Mouse (Mus musculus) forebrain, embryonic 16.5 days (tissue): ENCODE measurements at regions not wholly inside any gene's neighbourhood (a gene's known extent, or its start where the extent isn't known, plus 50 kb on each side); places are given as distances from the start of the nearest gene placed in this dataset.

Experiments
- ATAC-seq: fragments of 200-750 bp; cut with Nextera tagmentation; 2 replicates; pipeline ENCODE4 v1.8.0; 2017; ENCODE audit warnings: mild to moderate bottlenecking, moderate library complexity
- H3K27ac ChIP-seq: fragments of 300-500 bp; sonication (generic); 2 replicates; pipeline ENCODE4 v1.5.1; 2014; ENCODE audit warnings: low read length, control low read depth
- H3K27me3 ChIP-seq: fragments of 300-500 bp; sonication (generic); replicated peaks from 2 replicates; pipeline ENCODE4 v1.6.1; 2014; ENCODE audit warnings: low read length; ENCODE audit not compliant: control insufficient read depth, insufficient read depth
- H3K36me3 ChIP-seq: fragments of 300-500 bp; sonication (generic); 2 replicates; pipeline ENCODE4 v1.6.1; 2014; ENCODE audit not compliant: control insufficient read depth, insufficient read depth
- H3K4me1 ChIP-seq: fragments of 300-500 bp; sonication (generic); replicated peaks from 2 replicates; pipeline ENCODE4 v1.6.1; 2014; ENCODE audit warnings: low read length; ENCODE audit not compliant: control insufficient read depth, insufficient read depth
- H3K4me2 ChIP-seq: fragments of 300-500 bp; sonication (generic); 2 replicates; pipeline ENCODE4 v1.6.1; 2014; ENCODE audit warnings: mild to moderate bottlenecking, low read length, control low read depth
- H3K4me3 ChIP-seq: fragments of 300-500 bp; sonication (generic); replicated peaks from 2 replicates; pipeline ENCODE4 v1.5.1; 2014; ENCODE audit warnings: mild to moderate bottlenecking, low read length, control low read depth
- H3K9ac ChIP-seq: fragments of 300-500 bp; sonication (generic); replicated peaks from 2 replicates; pipeline ENCODE4 v1.6.1; 2014; ENCODE audit warnings: low read depth, low read length, control low read depth
- H3K9me3 ChIP-seq: fragments of 300-500 bp; sonication (generic); 2 replicates; pipeline ENCODE4 v1.6.1; 2016; ENCODE audit warnings: low read length; ENCODE audit not compliant: control insufficient read depth
- WGBS: fragments of 180-500 bp; shearing (Covaris S2); extraction: QIAGEN DNeasy Blood & Tissue Kit; methylation state at CpG from one replicate; pipeline ENCODE4 v1.1.7; 2014; 5-methylcytosine and 5-hydroxymethylcytosine counted together

DNA sequence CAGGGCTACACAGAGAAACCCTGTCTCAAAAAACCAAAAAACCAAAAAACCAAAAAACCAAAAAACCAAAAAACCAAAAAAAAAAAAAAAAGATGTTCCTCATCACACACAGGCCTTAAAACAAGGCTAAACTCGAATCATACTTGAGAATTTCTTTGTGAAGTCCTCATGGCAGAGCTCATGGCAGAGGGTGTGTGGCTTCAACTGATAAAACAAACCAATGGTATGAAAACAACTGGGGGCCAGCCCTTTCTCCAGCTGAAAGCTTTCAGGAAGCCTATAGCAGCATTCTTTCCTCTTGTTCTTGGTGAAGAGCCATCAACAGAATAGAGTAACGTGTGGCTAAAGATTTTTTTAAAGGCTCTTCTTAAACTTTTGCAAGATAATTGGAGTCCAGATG is 369.8 kb upstream of the Adgrl2 start:
- H3K27ac ChIP-seq: no peak overlapping the region
- no peak overlapping the region for H3K4me2 ChIP-seq
- no peak overlapping the region for H3K4me3 ChIP-seq
- peaks cover 18% of the 10 kb centered on the region for H3K4me1 ChIP-seq
- no peaks in the 10 kb centered on the region for H3K9me3 ChIP-seq
- no peak for ATAC-seq
- no peak overlapping the region for H3K9ac ChIP-seq
- WGBS: 82% methylated on average over 2 of the region's 2 CpGs
- H3K36me3 ChIP-seq: no peaks in the 10 kb centered on the region
- no peaks in the 10 kb centered on the region for H3K27me3 ChIP-seq

DNA sequence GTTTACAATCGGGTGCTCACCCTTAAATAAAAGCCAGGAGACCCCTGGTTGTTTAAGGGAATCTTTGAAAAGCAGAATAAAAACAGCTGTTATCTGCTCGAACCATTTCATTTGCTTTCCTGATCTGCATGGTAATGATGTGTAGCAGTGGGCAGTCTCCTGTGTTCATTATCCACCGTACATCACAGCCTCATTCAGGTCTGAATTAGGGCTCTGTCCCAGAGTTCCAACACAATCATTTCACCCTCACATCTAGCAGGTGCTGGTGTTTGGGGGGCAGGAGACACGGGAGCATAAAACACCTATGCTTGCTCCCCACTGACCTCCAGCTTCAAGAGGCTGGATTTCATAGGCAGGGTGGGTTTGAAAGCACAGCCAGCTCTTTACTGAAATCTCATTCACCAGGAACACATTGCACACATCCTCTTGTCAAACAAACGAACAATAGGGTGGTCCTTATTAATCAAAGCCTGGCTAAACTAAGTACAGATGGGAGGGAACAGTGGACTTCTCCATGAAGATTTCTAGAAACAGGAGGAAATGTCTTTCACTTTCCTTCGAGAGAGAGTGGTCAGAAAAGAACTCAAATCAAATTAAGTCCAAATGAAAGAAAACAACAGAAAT is 368.3 kb upstream of the Adgrl2 start:
- Histone ChIP-seq H3K9ac (no peak overlapping the region), H3K4me2 (peak overlapping the region; percentile 42), H3K4me1 (peaks cover 18% of the 10 kb centered on the region), H3K4me3 (no peak overlapping the region), H3K9me3 (no peaks in the 10 kb centered on the region), H3K27me3 (no peaks in the 10 kb centered on the region), H3K27ac (no peak overlapping the region), H3K36me3 (no peaks in the 10 kb centered on the region)
- 10% methylated on average over 6 of the region's 6 CpGs for WGBS
- ATAC-seq: peak; percentile 46; the same call in 1 of the 2 replicates

DNA sequence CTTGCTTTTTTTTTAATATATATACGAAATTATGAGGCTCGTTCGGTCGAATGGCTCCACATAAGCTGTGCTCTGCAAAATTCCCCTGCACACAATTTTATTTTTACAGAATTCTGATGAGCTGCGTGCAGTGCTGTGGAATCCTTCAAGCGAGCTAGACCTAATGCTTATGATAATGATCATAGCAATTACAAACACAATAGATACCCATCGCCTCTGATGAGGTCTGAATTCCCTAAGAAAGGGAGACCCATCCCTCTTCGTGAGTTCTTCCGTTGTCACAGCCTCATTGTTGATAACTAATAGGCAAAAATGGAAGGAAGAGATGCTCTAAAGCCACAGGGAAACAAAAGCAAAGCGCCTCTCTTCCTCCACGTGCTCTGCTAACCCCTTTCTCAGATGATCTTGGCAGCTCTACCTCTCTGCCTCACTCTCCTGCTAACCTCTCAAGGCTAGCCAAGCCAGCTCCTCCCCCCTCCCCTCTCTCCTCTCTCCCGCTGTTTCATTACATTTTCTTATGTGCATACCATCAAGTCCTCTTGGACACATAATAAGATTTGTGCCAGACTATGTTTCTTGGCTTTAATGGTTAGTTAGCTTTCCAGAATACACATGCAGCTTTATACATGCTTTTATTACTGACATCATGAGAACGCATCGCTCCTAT is 367.7 kb upstream of the Adgrl2 start:
- H3K4me1 ChIP-seq: peaks cover 18% of the 10 kb centered on the region
- peak overlapping the region; percentile 42 for H3K4me2 ChIP-seq
- WGBS: 26% methylated on average over 14 of the region's 14 CpGs
- ATAC-seq: peak; percentile 75
- H3K9me3 ChIP-seq: no peaks in the 10 kb centered on the region
- H3K9ac ChIP-seq: peak overlapping the region; percentile 54
- H3K4me3 ChIP-seq: peak overlapping the region; percentile 6; the same call in 1 of the 2 replicates
- H3K36me3 ChIP-seq: no peaks in the 10 kb centered on the region
- no peaks in the 10 kb centered on the region for H3K27me3 ChIP-seq
- H3K27ac ChIP-seq: no peak overlapping the region

DNA sequence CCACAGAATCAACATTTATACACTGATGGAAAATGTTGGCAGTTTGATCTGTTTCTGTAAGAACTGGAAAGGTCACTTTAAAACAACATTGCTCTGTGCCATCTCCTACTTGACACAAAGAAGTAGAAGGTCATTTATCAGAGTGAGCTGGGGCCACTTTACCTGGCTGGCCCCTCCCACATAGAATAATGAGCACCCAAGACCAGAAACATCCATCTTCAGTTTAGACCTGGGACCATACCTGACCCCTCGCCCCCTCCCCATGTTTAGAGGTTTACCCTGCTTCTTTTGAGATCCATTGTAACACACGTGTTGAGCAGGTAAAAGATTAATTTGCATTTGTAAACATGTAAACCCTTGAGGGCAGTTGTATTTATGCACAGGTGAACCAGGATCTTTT is 366.8 kb upstream of the Adgrl2 start:
- Histone ChIP-seq H3K9ac (no peak overlapping the region), H3K4me3 (no peak overlapping the region), H3K9me3 (no peaks in the 10 kb centered on the region), H3K4me2 (no peak overlapping the region), H3K4me1 (peaks cover 18% of the 10 kb centered on the region), H3K36me3 (no peaks in the 10 kb centered on the region), H3K27me3 (no peaks in the 10 kb centered on the region), H3K27ac (no peak overlapping the region)
- ATAC-seq: no peak
- 43% methylated on average over 2 of the region's 2 CpGs for WGBS

DNA sequence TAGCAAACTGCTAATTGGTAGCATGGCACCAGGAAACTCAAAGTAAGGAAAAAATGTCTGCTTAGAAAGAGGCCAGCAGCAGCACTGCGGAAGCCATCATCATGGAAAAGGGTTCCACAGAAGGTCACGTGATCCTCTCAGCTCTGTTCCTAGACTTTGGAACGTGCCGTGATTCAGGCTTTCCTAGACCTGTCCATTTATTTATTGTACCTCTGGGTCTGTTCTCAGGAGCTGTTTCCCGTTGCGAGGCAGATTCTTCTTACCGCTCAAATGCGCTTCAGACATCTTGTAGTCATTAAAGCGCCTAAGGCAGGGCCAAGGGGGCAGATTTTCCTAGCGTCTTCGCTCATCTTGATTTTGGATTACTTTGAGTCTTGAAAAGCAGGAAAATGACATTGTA is 365.0 kb upstream of the Adgrl2 start:
- no peaks in the 10 kb centered on the region for H3K9me3 ChIP-seq
- no peak for ATAC-seq
- H3K4me1 ChIP-seq: peaks cover 18% of the 10 kb centered on the region
- no peaks in the 10 kb centered on the region for H3K36me3 ChIP-seq
- H3K27me3 ChIP-seq: no peaks in the 10 kb centered on the region
- 90% methylated on average over 11 of the region's 11 CpGs for WGBS
- no peak overlapping the region for H3K9ac ChIP-seq
- H3K4me2 ChIP-seq: no peak overlapping the region
- H3K27ac ChIP-seq: no peak overlapping the region
- H3K4me3 ChIP-seq: no peak overlapping the region

DNA sequence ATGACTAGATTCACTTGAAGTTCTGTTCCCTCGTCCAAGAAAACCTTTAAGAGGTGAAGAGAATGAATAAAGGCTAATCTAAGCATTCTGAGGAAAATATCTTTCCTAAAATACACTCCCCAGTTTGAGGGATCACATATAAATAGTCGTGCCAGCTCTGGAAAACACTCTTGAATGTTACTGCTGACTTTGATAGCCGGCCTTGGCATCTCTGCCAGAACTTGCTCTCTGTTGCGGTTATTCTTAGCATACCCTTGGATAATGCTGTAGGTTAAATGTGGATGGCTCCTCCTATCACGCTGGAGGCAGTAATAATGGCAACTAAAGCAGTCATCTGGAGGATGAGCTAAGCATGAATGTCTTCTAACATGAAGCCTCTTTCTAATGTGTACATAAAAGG is 363.6 kb upstream of the Adgrl2 start:
- Histone ChIP-seq H3K4me2 (no peak overlapping the region), H3K27me3 (no peaks in the 10 kb centered on the region), H3K4me3 (no peak overlapping the region), H3K27ac (no peak overlapping the region), H3K36me3 (no peaks in the 10 kb centered on the region), H3K4me1 (peaks cover 18% of the 10 kb centered on the region), H3K9me3 (no peaks in the 10 kb centered on the region), H3K9ac (no peak overlapping the region)
- ATAC-seq: no peak
- 86% methylated on average over 5 of the region's 5 CpGs for WGBS

DNA sequence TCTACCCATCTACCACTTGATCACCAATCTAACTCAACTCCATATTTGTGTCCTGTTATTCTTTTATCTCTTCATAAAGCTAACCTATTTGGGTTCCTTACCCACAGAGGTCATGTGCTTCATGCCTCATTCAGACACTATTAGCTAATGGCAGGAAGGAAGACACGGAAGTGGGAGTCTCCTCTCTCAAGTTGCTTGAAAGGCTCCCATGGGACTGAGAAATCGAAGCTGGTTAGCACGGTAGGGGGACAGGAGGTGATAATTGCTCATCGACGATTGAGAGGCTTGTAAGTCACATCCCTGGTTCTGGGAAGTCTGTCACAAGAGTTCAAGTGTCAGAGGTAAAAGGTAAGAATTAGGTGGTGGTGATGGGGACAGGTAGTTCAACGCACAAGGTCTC is 362.2 kb upstream of the Adgrl2 start:
- Histone ChIP-seq H3K4me3 (no peak overlapping the region), H3K4me1 (peaks cover 7% of the 10 kb centered on the region; the same call in 1 of the 2 replicates), H3K27me3 (no peaks in the 10 kb centered on the region), H3K36me3 (no peaks in the 10 kb centered on the region), H3K9me3 (no peaks in the 10 kb centered on the region), H3K27ac (no peak overlapping the region), H3K4me2 (no peak overlapping the region), H3K9ac (no peak overlapping the region)
- WGBS: 88% methylated on average over 6 of the region's 6 CpGs
- ATAC-seq: no peak

DNA sequence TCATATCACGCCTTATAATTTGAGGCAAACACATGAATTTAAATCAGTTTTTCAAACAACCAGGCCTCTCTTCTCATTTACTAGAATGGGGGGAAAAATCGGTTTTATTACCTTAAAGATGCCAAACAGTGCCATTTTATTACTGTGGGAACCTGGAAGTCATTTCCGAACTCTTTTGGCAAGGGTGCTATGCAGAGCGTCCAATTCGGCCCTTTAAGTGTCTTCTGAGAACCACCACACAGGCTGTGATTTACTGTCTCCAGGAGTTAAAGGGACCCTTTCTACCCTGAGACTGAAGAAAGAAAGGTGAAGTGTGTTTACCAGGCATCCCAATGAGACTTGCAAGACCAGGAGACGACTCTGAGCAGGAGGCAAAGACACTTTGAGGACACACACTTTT is 359.4 kb upstream of the Adgrl2 start:
- ATAC-seq: no peak
- no peak overlapping the region for H3K4me3 ChIP-seq
- no peaks in the 10 kb centered on the region for H3K36me3 ChIP-seq
- H3K9me3 ChIP-seq: no peaks in the 10 kb centered on the region
- 74% methylated on average over 6 of the region's 6 CpGs for WGBS
- H3K27ac ChIP-seq: no peak overlapping the region
- no peak overlapping the region for H3K9ac ChIP-seq
- H3K4me1 ChIP-seq: no peaks in the 10 kb centered on the region
- H3K27me3 ChIP-seq: no peaks in the 10 kb centered on the region
- no peak overlapping the region for H3K4me2 ChIP-seq

DNA sequence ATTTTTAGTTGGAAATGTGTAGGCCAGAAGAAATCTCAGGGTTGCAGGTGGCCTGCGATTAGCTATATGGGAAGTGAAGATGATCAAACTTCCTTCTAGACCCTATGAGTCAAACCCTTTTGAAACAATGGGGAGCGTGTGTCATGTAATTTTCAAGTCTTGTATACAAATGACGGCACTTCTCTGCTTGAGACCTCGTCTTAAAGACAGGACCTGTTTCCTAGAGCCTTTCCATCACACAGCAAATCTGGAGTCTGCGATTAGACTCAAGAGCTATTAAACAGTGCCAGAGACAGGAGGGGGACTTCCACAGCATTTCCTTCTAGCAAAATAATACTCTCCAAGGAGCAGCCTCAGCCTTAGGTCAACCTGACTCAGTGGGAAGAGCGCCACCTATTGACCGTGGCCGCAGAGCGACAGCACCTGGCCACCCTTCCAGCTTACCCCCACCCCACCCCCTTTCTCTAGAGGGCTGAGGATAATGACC is 358.9 kb upstream of the Adgrl2 start:
- H3K27me3 ChIP-seq: no peaks in the 10 kb centered on the region
- no peaks in the 10 kb centered on the region for H3K9me3 ChIP-seq
- H3K4me3 ChIP-seq: no peak overlapping the region
- no peaks in the 10 kb centered on the region for H3K4me1 ChIP-seq
- 37% methylated on average over 9 of the region's 9 CpGs for WGBS
- no peak overlapping the region for H3K4me2 ChIP-seq
- no peak overlapping the region for H3K27ac ChIP-seq
- peak; percentile 59; the same call in 1 of the 2 replicates for ATAC-seq
- no peaks in the 10 kb centered on the region for H3K36me3 ChIP-seq
- no peak overlapping the region for H3K9ac ChIP-seq
